Mouse (Mus musculus) urinary bladder, adult 18-20 months (tissue): ENCODE results near the gene Spata25.

Experiments used
- DNase-seq, 2 experiments: peaks; one replicate each; pipeline ENCODE4 v3.0.0; 2022; ENCODE audit warnings: low spot score in 2 of 2, mixed read lengths in 2 of 2

The Spata25 gene

GRCm38 (mm10) chr2:164783926-164784581 lies 44.3 kb downstream of the Spata25 start:
- DNase-seq = no peak

- no peak for DNase-seq
Observed at GRCm38 (mm10) chr2:164781876-164782275, 46.5 kb downstream of the Spata25 start.

DNA sequence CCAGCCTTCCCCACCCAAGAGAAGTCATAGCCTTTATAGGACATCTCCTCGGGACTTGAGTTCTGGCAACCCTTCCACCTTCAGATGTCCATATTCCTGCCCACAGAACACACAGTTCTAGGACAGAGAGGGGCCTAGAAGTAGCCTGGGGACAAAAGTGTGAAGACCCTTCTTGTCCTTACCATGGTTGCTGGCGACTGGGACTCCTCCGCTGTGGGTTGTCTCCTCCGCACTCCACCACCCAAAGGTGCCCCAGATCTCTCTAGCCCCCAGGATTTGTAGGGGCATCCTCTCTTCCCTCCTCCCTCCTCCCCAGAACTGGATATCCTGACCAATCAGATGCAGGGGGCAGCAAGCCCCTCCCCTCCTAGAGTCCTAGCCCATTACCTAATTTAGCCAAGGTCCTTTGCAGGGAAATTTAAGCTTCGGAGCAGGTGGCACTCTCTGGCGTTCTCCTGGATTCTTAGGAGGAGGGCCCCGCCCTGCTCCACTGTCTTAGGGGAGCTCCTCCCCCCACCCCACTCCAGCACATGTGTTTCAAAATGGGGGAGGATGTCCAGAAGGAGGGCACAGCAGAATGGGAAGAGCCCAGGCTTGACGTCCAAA lies 48.8 kb downstream of the Spata25 start, which contains the start of gene Tnnc2:
Gene Tnnc2, minus strand, starts transcription at position 487 of the 606 bp plus-strand sequence.
- no peak for DNase-seq

- DNase-seq = no peak
Observed at GRCm38 (mm10) chr2:164778809-164779208, 49.5 kb downstream of the Spata25 start.

DNA sequence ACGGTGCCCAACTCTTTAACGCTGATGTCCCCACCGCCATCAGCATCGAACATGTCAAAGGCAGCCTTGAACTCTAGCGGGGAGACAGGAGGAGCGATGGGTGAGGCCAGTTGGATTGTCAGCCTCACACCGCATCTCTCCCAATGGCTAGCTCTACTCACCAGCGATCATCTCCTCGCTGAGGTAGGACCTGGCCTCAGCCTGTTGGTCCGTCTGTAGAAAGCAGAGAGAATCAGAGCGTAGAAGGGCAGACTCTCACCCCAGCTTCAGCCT lies 50.4 kb downstream of the Spata25 start:
- DNase-seq = no peak

GRCm38 (mm10) chr2:164777246-164778014 lies 50.9 kb downstream of the Spata25 start:
- DNase-seq = no peak

DNA sequence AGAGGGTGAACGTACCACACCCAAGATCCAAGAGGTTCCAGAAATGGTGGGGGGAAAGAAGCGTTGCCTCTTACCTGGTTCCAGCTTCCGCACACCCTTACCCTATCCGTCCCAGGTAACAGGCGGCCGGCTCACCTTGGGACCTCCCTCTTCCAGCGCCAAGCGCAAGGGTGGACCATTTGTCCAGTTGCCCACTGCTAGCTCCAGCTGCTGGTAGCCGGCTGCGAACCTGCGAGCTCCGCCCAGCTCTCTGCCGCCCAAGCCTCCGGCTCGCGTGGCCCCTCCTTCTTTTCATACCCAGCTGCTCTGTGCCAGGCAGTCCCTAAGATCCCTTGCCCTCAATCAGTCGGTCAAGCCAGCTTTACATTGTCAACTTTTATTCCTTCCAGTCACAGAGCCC lies 51.5 kb downstream of the Spata25 start:
- no peak for DNase-seq
